Mouse (Mus musculus): ENCODE results near the gene Gm10272.

DNA sequence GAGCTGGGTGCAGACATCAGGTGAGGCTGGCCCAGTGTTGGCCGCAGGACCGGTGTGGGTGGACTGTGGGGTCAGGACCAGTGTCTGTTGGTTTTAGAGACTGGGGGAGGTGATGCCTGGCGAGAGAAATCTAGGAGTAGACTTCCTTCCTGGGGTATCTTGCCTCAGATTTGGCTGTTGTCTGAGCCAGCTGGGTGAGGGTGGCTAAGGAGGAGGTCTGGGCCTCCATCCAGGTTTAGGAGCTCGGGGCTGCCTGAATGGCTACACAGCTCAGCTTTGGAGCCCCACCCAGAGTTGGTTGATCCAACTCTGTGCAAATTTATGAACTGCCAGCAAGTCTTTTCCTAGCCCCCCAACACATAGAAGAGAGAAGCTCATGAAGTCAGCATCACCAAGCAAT, 39.0 kb upstream of the Gm10272 start:
- TF ChIP-seq EP300 (IDR thresholded peaks at IDR 0.05; ENCODE audit: low read depth) (no peak), CTCF (IDR thresholded peaks at IDR 0.05; ENCODE audit: low read depth) (no peak)
